Mouse (Mus musculus) midbrain, embryonic 11.5 days (tissue): Measurements from ENCODE around the gene Adat2. TPM values are rescaled to one million over a fixed set of nuclear protein-coding genes. Genes with fewer than 3 reads are reported as not detected.

ENCODE experiments used
- ATAC-seq: fragments of 200-750 bp; cut with Nextera tagmentation; 2 replicates; pipeline ENCODE4 v1.8.0; 2017; ENCODE audit warnings: moderate TSS enrichment, moderate library complexity; ENCODE audit not compliant: low FRiP score
- DNase-seq: peaks from one replicate; pipeline ENCODE4 v3.0.0; 2015; ENCODE audit warnings: low spot score; ENCODE audit errors: missing footprints
- H3K27ac ChIP-seq: fragments of 300-500 bp; sonication (generic); 2 replicates; pipeline ENCODE4 v1.5.1; 2014; ENCODE audit warnings: low read depth, low read length
- H3K27me3 ChIP-seq: fragments of 300-500 bp; sonication (generic); 2 replicates; pipeline ENCODE4 v1.6.1; 2014; ENCODE audit warnings: mild to moderate bottlenecking, low read length, moderate library complexity, mixed read lengths; ENCODE audit not compliant: control insufficient read depth, insufficient read depth
- H3K36me3 ChIP-seq: fragments of 300-500 bp; sonication (generic); 2 replicates; pipeline ENCODE4 v1.6.1; 2014; ENCODE audit warnings: mild to moderate bottlenecking, low read length, moderate library complexity, mixed read lengths; ENCODE audit not compliant: control insufficient read depth, insufficient read depth
- H3K4me1 ChIP-seq: fragments of 300-500 bp; sonication (generic); 2 replicates; pipeline ENCODE4 v1.6.1; 2014; ENCODE audit warnings: low read length; ENCODE audit not compliant: control insufficient read depth, insufficient read depth
- H3K4me2 ChIP-seq: fragments of 300-500 bp; sonication (generic); 2 replicates; pipeline ENCODE4 v1.6.1; 2014; ENCODE audit warnings: mild to moderate bottlenecking, moderate library complexity
- H3K4me3 ChIP-seq: fragments of 300-500 bp; sonication (generic); 2 replicates; pipeline ENCODE4 v1.5.1; 2014; ENCODE audit warnings: low read depth, low read length
- H3K9ac ChIP-seq: fragments of 300-500 bp; sonication (generic); 2 replicates; pipeline ENCODE4 v1.6.1; 2014; ENCODE audit warnings: low read length
- H3K9me3 ChIP-seq: fragments of 300-500 bp; sonication (generic); 2 replicates; pipeline ENCODE4 v1.6.1; 2016; ENCODE audit warnings: low read length; ENCODE audit not compliant: control insufficient read depth
- WGBS: fragments of 180-500 bp; shearing (Covaris S2); extraction: QIAGEN DNeasy Blood & Tissue Kit; methylation state at CpG from one replicate; pipeline ENCODE4 v1.1.7; 2014; 5-methylcytosine and 5-hydroxymethylcytosine counted together
- polyA plus RNA-seq: library from polyadenylated mRNA; unstranded; fragments of >200 nt; fragmentation: Nextera tagmentation; extraction: Ambion mirVana; gene quantifications from 2 replicates; pipeline ENCODE4 v1.2.1, GENCODE M21; 2014

Adat2 gene
- polyA plus RNA-seq: 3.1 and 4.9 TPM in 2 replicates

GRCm38 (mm10) chr10:13552646-13553497 is at the start of gene Adat2, which contains the start of gene Pex3:
Gene Adat2 (plus strand): TSS chr10:13552894.
Gene Pex3 (minus strand): TSS chr10:13553142.
- peak within 1 kb of the TSS; percentile 69 for H3K4me3 ChIP-seq
- H3K9ac ChIP-seq: peak within 1 kb of the TSS; percentile 90
- no peaks in the 10 kb centered on the region for H3K36me3 ChIP-seq
- under 1% methylated on average over 51 of the region's 51 CpGs for WGBS
- H3K9me3 ChIP-seq: no peaks in the 10 kb centered on the region
- no peaks in the 10 kb centered on the region for H3K27me3 ChIP-seq
- DNase-seq: peak; percentile 99
- H3K4me1 ChIP-seq: peaks cover 3% of the 10 kb centered on the region; the same call in 1 of the 2 replicates
- no peak within 1 kb of the TSS for H3K27ac ChIP-seq
- peak within 1 kb of the TSS; percentile 74 for H3K4me2 ChIP-seq
- ATAC-seq: peak; percentile 97

GRCm38 (mm10) chr10:13521857-13522256 is 30.8 kb upstream of the Adat2 start:
- DNase-seq: no peak
- no peaks in the 10 kb centered on the region for H3K27me3 ChIP-seq
- H3K36me3 ChIP-seq: 0 out of 2 replicates have a peak, but pooled peaks cover 1% of the 10 kb centered on the region
- H3K9ac ChIP-seq: no peak overlapping the region
- H3K4me1 ChIP-seq: no peaks in the 10 kb centered on the region
- H3K4me3 ChIP-seq: no peak overlapping the region
- ATAC-seq: no peak
- no peaks in the 10 kb centered on the region for H3K9me3 ChIP-seq
- H3K4me2 ChIP-seq: no peak overlapping the region
- 91% methylated on average over 4 of the region's 4 CpGs for WGBS
- no peak overlapping the region for H3K27ac ChIP-seq

- no peak overlapping the region for H3K4me2 ChIP-seq
- no peaks in the 10 kb centered on the region for H3K9me3 ChIP-seq
- H3K27me3 ChIP-seq: no peaks in the 10 kb centered on the region
- H3K4me1 ChIP-seq: no peaks in the 10 kb centered on the region
- ATAC-seq (no peak), DNase-seq (no peak)
- H3K27ac ChIP-seq: no peak overlapping the region
- no peak overlapping the region for H3K4me3 ChIP-seq
- 88% methylated on average over 4 of the region's 4 CpGs for WGBS
- H3K9ac ChIP-seq: no peak overlapping the region
- H3K36me3 ChIP-seq: peaks cover 2% of the 10 kb centered on the region; the same call in 1 of the 2 replicates
Observed at GRCm38 (mm10) chr10:13528155-13528554, 24.5 kb upstream of the Adat2 start.

GRCm38 (mm10) chr10:13534751-13535150 is 17.9 kb upstream of the Adat2 start:
- Histone ChIP-seq H3K4me3 (no peak overlapping the region), H3K4me1 (no peaks in the 10 kb centered on the region), H3K4me2 (no peak overlapping the region), H3K9ac (no peak overlapping the region), H3K27me3 (no peaks in the 10 kb centered on the region), H3K36me3 (peaks cover 2% of the 10 kb centered on the region; the same call in 1 of the 2 replicates), H3K9me3 (no peaks in the 10 kb centered on the region), H3K27ac (no peak overlapping the region)
- ATAC-seq (no peak), DNase-seq (no peak)
- WGBS: 89% methylated on average over 3 of the region's 3 CpGs

- Histone ChIP-seq H3K4me1 (no peaks in the 10 kb centered on the region), H3K27ac (no peak overlapping the region), H3K4me2 (no peak overlapping the region), H3K27me3 (no peaks in the 10 kb centered on the region), H3K36me3 (0 out of 2 replicates have a peak, but pooled peaks cover 2% of the 10 kb centered on the region), H3K4me3 (no peak overlapping the region), H3K9me3 (no peaks in the 10 kb centered on the region), H3K9ac (no peak overlapping the region)
- 97% methylated on average over 7 of the region's 7 CpGs for WGBS
- DNase-seq: no peak
- no peak for ATAC-seq
Observed at GRCm38 (mm10) chr10:13536706-13537105, 16.0 kb upstream of the Adat2 start.

- ATAC-seq: no peak
Observed at GRCm38 (mm10) chr10:13539769-13540333, 12.8 kb upstream of the Adat2 start.

GRCm38 (mm10) chr10:13541721-13542120 is 11.0 kb upstream of the Adat2 start:
- WGBS: 95% methylated on average over 5 of the region's 5 CpGs
- Histone ChIP-seq H3K27ac (no peak overlapping the region), H3K4me1 (no peaks in the 10 kb centered on the region), H3K9me3 (no peaks in the 10 kb centered on the region), H3K4me3 (no peak overlapping the region), H3K9ac (no peak overlapping the region), H3K27me3 (no peaks in the 10 kb centered on the region), H3K4me2 (no peak overlapping the region), H3K36me3 (no peaks in the 10 kb centered on the region)
- no peak for DNase-seq
- no peak for ATAC-seq

More at GRCm38 (mm10) chr10:13539769-13540333, 12.8 kb upstream of the Adat2 start:
- Histone ChIP-seq H3K4me2 (no peak overlapping the region), H3K9me3 (no peaks in the 10 kb centered on the region), H3K27me3 (no peaks in the 10 kb centered on the region), H3K4me3 (no peak overlapping the region), H3K36me3 (0 out of 2 replicates have a peak, but pooled peaks cover 2% of the 10 kb centered on the region), H3K9ac (no peak overlapping the region), H3K4me1 (no peaks in the 10 kb centered on the region), H3K27ac (no peak overlapping the region)
- 91% methylated on average over 7 of the region's 7 CpGs for WGBS
- no peak for DNase-seq

- 33% methylated on average over 10 of the region's 10 CpGs for WGBS
- DNase-seq (peak; percentile 90), ATAC-seq (peak; percentile 34)
- Histone ChIP-seq H3K4me2 (peak overlapping the region; percentile 74), H3K9me3 (no peaks in the 10 kb centered on the region), H3K4me1 (peaks cover 3% of the 10 kb centered on the region; the same call in 1 of the 2 replicates), H3K4me3 (peak overlapping the region; percentile 69), H3K36me3 (no peaks in the 10 kb centered on the region), H3K27ac (no peak overlapping the region), H3K27me3 (no peaks in the 10 kb centered on the region), H3K9ac (peak overlapping the region; percentile 90)
Observed at GRCm38 (mm10) chr10:13553498-13553985, 848 bp downstream of the Adat2 start.

- Histone ChIP-seq H3K27ac (no peak overlapping the region), H3K9ac (no peak overlapping the region), H3K4me2 (no peak overlapping the region), H3K27me3 (no peaks in the 10 kb centered on the region), H3K4me3 (no peak overlapping the region), H3K9me3 (no peaks in the 10 kb centered on the region), H3K4me1 (peaks cover 3% of the 10 kb centered on the region; the same call in 1 of the 2 replicates), H3K36me3 (no peaks in the 10 kb centered on the region)
- DNase-seq (no peak), ATAC-seq (no peak)
- WGBS: 95% methylated on average over 1 of the region's 1 CpGs
Observed at GRCm38 (mm10) chr10:13554316-13554715, 1.6 kb downstream of the Adat2 start.
